Mouse (Mus musculus) gastrocnemius, adult 18-20 months (tissue): Measurements from ENCODE around the gene Tmem127. TPM values are rescaled to one million over a fixed set of nuclear protein-coding genes. Genes with fewer than 3 reads are reported as not detected.

Experiments used
- DNase-seq: peaks from one replicate; pipeline ENCODE4 v3.0.0; 2021; ENCODE audit warnings: low spot score
- total RNA-seq, 2 experiments: library from RNA; stranded (reverse); gene quantifications; 2 replicates each; pipeline ENCODE4 v1.2.3; 2021

The Tmem127 gene
- total RNA-seq, 2 experiments from 2014 or later: 22.2 to 28.1 TPM

DNA sequence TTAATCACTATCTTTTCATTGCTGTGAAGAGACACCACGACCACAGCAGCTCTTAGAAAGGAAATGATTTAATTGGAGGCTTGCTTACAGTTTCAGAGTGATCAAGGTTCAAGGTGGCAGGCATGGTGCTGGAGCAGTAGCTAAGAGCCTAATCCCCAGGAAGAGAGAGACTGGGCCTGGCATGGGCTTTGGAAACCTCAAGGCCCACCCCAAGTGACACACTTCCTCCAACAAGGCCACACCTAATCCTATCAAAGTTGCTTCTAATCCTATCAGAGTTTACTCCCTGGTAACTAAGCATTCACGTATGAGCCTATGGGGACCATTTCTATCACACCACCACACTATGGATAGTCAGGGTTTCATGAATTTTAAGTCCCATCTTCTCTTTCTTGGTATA is 62.5 kb downstream of the Tmem127 start:
- DNase-seq: no peak

DNA sequence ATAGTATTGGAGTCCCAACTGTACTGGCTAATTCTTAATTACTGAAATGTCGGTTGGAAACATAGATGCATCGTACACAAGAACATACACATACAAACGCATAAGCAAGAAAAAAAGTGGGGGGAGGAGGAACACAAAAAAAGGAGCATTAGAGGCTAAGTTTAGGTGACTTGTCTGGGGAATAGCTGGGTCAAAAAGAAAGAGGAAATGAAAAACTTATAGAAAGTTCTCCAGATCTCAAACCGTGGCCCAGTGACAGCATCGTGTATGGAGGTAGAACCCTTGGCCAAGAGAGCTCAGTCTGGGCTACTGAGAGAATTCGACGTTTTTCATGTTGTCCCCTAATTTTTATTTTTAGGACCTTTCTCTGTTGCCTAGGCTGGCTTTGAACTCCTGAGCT is 63.0 kb downstream of the Tmem127 start:
- DNase-seq: no peak

Other genes starting within 250 kb of the Tmem127 start
- 10 to 100 TPM in 1 of 2 experiments, 1 to 10 TPM in 1; 8.8 to 10.0 TPM for gene Ap4e1, start 239.2 kb upstream of the Tmem127 start, total RNA-seq
- 10 to 100 TPM; 12.8 to 13.4 TPM for gene Blvra, start 177.2 kb upstream of the Tmem127 start, total RNA-seq
- gene Ncaph, start 114.0 kb upstream of the Tmem127 start, total RNA-seq: under 1 TPM; 0.50 to 0.66 TPM
- 1 to 10 TPM; 3.6 to 7.6 TPM for gene Itpripl1, start 104.5 kb upstream of the Tmem127 start, total RNA-seq
- gene 1810024B03Rik, start 39.6 kb upstream of the Tmem127 start, total RNA-seq: under 1 TPM; 0.71 to 0.97 TPM
- 10 to 100 TPM; 47.2 TPM for gene Snrnp200, start 39.5 kb upstream of the Tmem127 start, total RNA-seq
- gene Ciao1, start 92 bp upstream of the Tmem127 start, total RNA-seq: 10 to 100 TPM; 51.0 to 55.1 TPM
- 100 to 1,000 TPM; 107 to 134 TPM for gene Stard7, start 22.3 kb downstream of the Tmem127 start, total RNA-seq
- under 1 TPM; 0.37 to 1.00 TPM for gene Dusp2, start 88.3 kb downstream of the Tmem127 start, total RNA-seq
- gene Astl, start 90.7 kb downstream of the Tmem127 start, total RNA-seq: not detected
- gene Adra2b, start 115.3 kb downstream of the Tmem127 start, total RNA-seq: under 1 TPM; 0.40 to 0.71 TPM
- not detected for gene Gpat2, start 177.3 kb downstream of the Tmem127 start, total RNA-seq
- gene Fahd2a, start 196.7 kb downstream of the Tmem127 start, total RNA-seq: 10 to 100 TPM; 22.0 to 22.8 TPM